Mouse (Mus musculus) hindbrain, embryonic 10.5 days (tissue): ENCODE measurements around the gene 6030452D12Rik. TPM values are rescaled to one million over a fixed set of nuclear protein-coding genes. Genes with fewer than 3 reads are reported as not detected.

Experiments
- DNase-seq: peaks from one replicate; pipeline ENCODE4 v3.0.0-alpha.2; 2017; ENCODE audit warnings: low spot score
- H3K27ac ChIP-seq: fragments of 300-500 bp; sonication (generic); 2 replicates; pipeline ENCODE4 v1.5.1; 2016; ENCODE audit warnings: mild to moderate bottlenecking, moderate library complexity
- H3K27me3 ChIP-seq: fragments of 300-500 bp; sonication (generic); 2 replicates; pipeline ENCODE4 v1.6.1; 2016; ENCODE audit warnings: mild to moderate bottlenecking; ENCODE audit not compliant: poor library complexity, insufficient read depth, severe bottlenecking
- H3K36me3 ChIP-seq: fragments of 300-500 bp; sonication (generic); 2 replicates; pipeline ENCODE4 v1.6.1; 2016; ENCODE audit warnings: mild to moderate bottlenecking, moderate library complexity
- H3K4me1 ChIP-seq: fragments of 300-500 bp; sonication (generic); replicated peaks from 2 replicates; pipeline ENCODE4 v1.6.1; 2016; ENCODE audit warnings: mild to moderate bottlenecking
- H3K4me3 ChIP-seq: fragments of 300-500 bp; sonication (generic); 2 replicates; pipeline ENCODE4 v1.5.1; 2016; ENCODE audit warnings: mild to moderate bottlenecking, moderate library complexity
- H3K9me3 ChIP-seq: fragments of 300-500 bp; sonication (generic); 2 replicates; pipeline ENCODE4 v1.6.1; 2016; ENCODE audit warnings: mild to moderate bottlenecking, moderate library complexity
- WGBS: fragments of 180-500 bp; shearing (Covaris S2); methylation state at CpG from one replicate; pipeline ENCODE4 v1.1.7; 2016; 5-methylcytosine and 5-hydroxymethylcytosine counted together
- polyA plus RNA-seq: library from polyadenylated mRNA; unstranded; fragments of >200 nt; fragmentation: Nextera tagmentation; extraction: Ambion mirVana; gene quantifications from 2 replicates; pipeline ENCODE4 v1.2.1, GENCODE M21; 2016

6030452D12Rik gene
- polyA plus RNA-seq, 1 experiment from 2014 or later = not detected

- Histone ChIP-seq H3K4me3 (no peak overlapping the region), H3K36me3 (peaks cover 26% of the 10 kb centered on the region; the same call in 1 of the 2 replicates), H3K9me3 (no peaks in the 10 kb centered on the region), H3K4me1 (no peaks in the 10 kb centered on the region), H3K27ac (no peak overlapping the region), H3K27me3 (no peaks in the 10 kb centered on the region)
- no peak for DNase-seq
- 88% methylated on average over 10 of the region's 10 CpGs for WGBS
Observed at GRCm38 (mm10) chr8:106548366-106548936, 48.1 kb downstream of the 6030452D12Rik start.

GRCm38 (mm10) chr8:106550906-106551305 lies 50.6 kb downstream of the 6030452D12Rik start:
- H3K36me3 ChIP-seq = peaks cover 18% of the 10 kb centered on the region; the same call in 1 of the 2 replicates
- no peaks in the 10 kb centered on the region for H3K4me1 ChIP-seq
- no peak overlapping the region for H3K4me3 ChIP-seq
- WGBS = 92% methylated on average over 1 of the region's 1 CpGs
- no peak overlapping the region for H3K27ac ChIP-seq
- no peak for DNase-seq
- H3K27me3 ChIP-seq = no peaks in the 10 kb centered on the region
- H3K9me3 ChIP-seq = 0 out of 2 replicates have a peak, but pooled peaks cover 2% of the 10 kb centered on the region

GRCm38 (mm10) chr8:106554011-106554410 lies 53.7 kb downstream of the 6030452D12Rik start:
- peaks cover 12% of the 10 kb centered on the region; the same call in 1 of the 2 replicates for H3K9me3 ChIP-seq
- H3K36me3 ChIP-seq = peaks cover 22% of the 10 kb centered on the region; the same call in 1 of the 2 replicates
- no peaks in the 10 kb centered on the region for H3K27me3 ChIP-seq
- H3K4me3 ChIP-seq = no peak overlapping the region
- no peak overlapping the region for H3K27ac ChIP-seq
- H3K4me1 ChIP-seq = no peaks in the 10 kb centered on the region
- 95% methylated on average over 5 of the region's 5 CpGs for WGBS
- no peak for DNase-seq

GRCm38 (mm10) chr8:106556068-106556645 lies 55.8 kb downstream of the 6030452D12Rik start:
- peaks cover 22% of the 10 kb centered on the region; the same call in 1 of the 2 replicates for H3K36me3 ChIP-seq
- no peak overlapping the region for H3K4me3 ChIP-seq
- H3K9me3 ChIP-seq = peaks cover 12% of the 10 kb centered on the region; the same call in 1 of the 2 replicates
- 74% methylated on average over 6 of the region's 7 CpGs for WGBS
- peaks cover 7% of the 10 kb centered on the region for H3K4me1 ChIP-seq
- DNase-seq = no peak
- H3K27ac ChIP-seq = no peak overlapping the region
- H3K27me3 ChIP-seq = no peaks in the 10 kb centered on the region

Other genes starting within 250 kb of the 6030452D12Rik start
- gene Smpd3, start 162.5 kb upstream of the 6030452D12Rik start, polyA plus RNA-seq = 12.7 and 20.9 TPM in 2 replicates
- 24.1 and 26.1 TPM in 2 replicates for gene Zfp90, start 85.2 kb upstream of the 6030452D12Rik start, polyA plus RNA-seq
- gene Cdh3, start 10.4 kb downstream of the 6030452D12Rik start, polyA plus RNA-seq = 8.2 and 11.3 TPM in 2 replicates
- gene Gm10073, start 72.9 kb downstream of the 6030452D12Rik start, polyA plus RNA-seq = 6.2 and 8.0 TPM in 2 replicates
- gene Cdh1, start 102.8 kb downstream of the 6030452D12Rik start, polyA plus RNA-seq = 9.0 and 10.5 TPM in 2 replicates
- gene Tango6, start 182.5 kb downstream of the 6030452D12Rik start, polyA plus RNA-seq = 12.9 and 13.5 TPM in 2 replicates